In the genomic region with DNA sequence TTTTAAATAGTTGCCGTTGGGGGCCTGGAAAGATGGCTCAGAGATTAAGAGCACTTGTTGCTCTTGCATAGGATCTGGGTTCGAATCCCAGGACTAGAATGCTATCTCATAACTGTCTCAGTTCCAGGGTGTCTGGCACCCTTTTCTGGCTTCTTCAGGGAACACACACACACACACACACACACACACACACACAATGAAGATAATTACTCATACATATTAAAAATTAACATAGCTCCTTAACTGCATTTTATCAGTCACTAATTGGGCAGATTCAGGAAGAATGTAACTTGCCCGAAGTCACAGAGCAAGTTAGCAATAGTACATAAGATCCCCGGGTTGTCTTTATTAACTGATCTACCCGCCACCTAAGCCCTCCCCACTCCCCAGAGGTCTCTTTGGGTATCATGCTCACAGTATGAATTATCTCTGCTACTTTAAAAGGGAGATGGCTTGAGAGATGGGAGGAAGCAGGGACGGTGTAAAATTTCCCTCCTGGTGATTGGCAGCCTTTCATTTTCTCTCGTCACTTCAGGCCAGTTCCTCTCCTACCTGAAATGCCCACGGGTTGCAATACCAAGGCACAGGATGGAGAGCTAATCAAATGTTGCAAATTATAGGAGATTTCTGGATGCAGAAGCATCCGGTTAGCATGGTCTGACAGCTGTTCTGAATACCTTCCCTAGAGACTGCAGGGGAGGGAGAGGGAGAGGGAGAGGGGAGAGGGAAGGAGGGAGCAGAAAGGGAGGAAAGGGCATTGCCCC, we compare ENCODE assay signal across 10 mouse cellular contexts.
DNase-seq lines count a peak whose midpoint lies in the region; ATAC-seq and TF ChIP-seq lines count a peak whose summit lies in the region.
"Had no signal": no experiment of that assay in that cellular context is flagged by ENCODE, and none has a peak within 500 bp of the region (broad histone marks: within the 10 kb centered on the region; RNA-seq: fewer than 3 reads in every experiment).

No protein-coding gene starts in this region.

- no peak for TF ChIP-seq CTCF in midbrain, postnatal 0 days (IDR thresholded peaks at IDR 0.05)

- peaks cover 22% of the 10 kb centered on the region for H3K4me1 ChIP-seq in kidney, embryonic 14.5 days (ENCODE audit: control insufficient read depth, insufficient read depth, low read length)
- peaks cover 43% of the 10 kb centered on the region for H3K4me1 ChIP-seq in hindbrain, embryonic 10.5 days (replicated peaks)
- peaks cover 4% of the 10 kb centered on the region; the same call in 1 of the 2 replicates for H3K4me1 ChIP-seq in midbrain, postnatal 0 days (ENCODE audit: insufficient read depth, low read length)

- 38% methylated on average over 9 of the region's 9 CpGs for WGBS in kidney, embryonic 14.5 days
- WGBS in hindbrain, embryonic 10.5 days, result 42% methylated on average over 9 of the region's 9 CpGs
- WGBS in midbrain, postnatal 0 days, result 34% methylated on average over 9 of the region's 9 CpGs

- no peak for DNase-seq in kidney, adult 11 months
- DNase-seq in cerebellum, postnatal 10 days, result peak; percentile 70 to 76
- DNase-seq in hindbrain, embryonic 10.5 days (ENCODE audit: low spot score), result no peak
- DNase-seq in midbrain, postnatal 0 days (ENCODE audit: low spot score), result peak; percentile 58
- DNase-seq in right cerebral cortex, postnatal 25 days, result no peak
- DNase-seq: heart, postnatal 36 days; thymus, adult 18-20 months had no signal

- H3K9ac ChIP-seq in kidney, embryonic 14.5 days (ENCODE audit: low read depth, low read length), result no peak overlapping the region
- no peak overlapping the region for H3K9ac ChIP-seq in midbrain, postnatal 0 days (replicated peaks; ENCODE audit: low read length, poor library complexity, severe bottlenecking)
- H3K9ac ChIP-seq: limb, embryonic 13.5 days had no signal

- no peak overlapping the region for H3K27ac ChIP-seq in kidney, embryonic 14.5 days (ENCODE audit: low read depth, low read length)
- peak overlapping the region; percentile 24; the same call in 1 of the 2 replicates for H3K27ac ChIP-seq in hindbrain, embryonic 10.5 days
- no peak overlapping the region for H3K27ac ChIP-seq in midbrain, postnatal 0 days (ENCODE audit: low read depth, low read length)
- H3K27ac ChIP-seq: limb, embryonic 13.5 days had no signal

- no peak overlapping the region for H3K4me3 ChIP-seq in kidney, embryonic 14.5 days (ENCODE audit: low read length)
- H3K4me3 ChIP-seq in hindbrain, embryonic 10.5 days, result no peak overlapping the region
- no peak overlapping the region for H3K4me3 ChIP-seq in midbrain, postnatal 0 days (ENCODE audit: low read depth, low read length)
- H3K4me3 ChIP-seq: limb, embryonic 13.5 days had no signal

- no peaks in the 10 kb centered on the region for H3K27me3 ChIP-seq in kidney, embryonic 14.5 days (ENCODE audit: control insufficient read depth, insufficient read depth, low read length)
- H3K27me3 ChIP-seq in hindbrain, embryonic 10.5 days (ENCODE audit: insufficient read depth, poor library complexity, severe bottlenecking), result peaks cover 64% of the 10 kb centered on the region
- no peaks in the 10 kb centered on the region for H3K27me3 ChIP-seq in midbrain, postnatal 0 days (ENCODE audit: insufficient read depth, low read length)
- H3K27me3 ChIP-seq: limb, embryonic 13.5 days had no signal

- no peaks in the 10 kb centered on the region for H3K9me3 ChIP-seq in kidney, embryonic 14.5 days (ENCODE audit: control insufficient read depth, low read length)
- no peaks in the 10 kb centered on the region for H3K9me3 ChIP-seq in hindbrain, embryonic 10.5 days
- no peaks in the 10 kb centered on the region for H3K9me3 ChIP-seq in midbrain, postnatal 0 days (ENCODE audit: low read length)
- H3K9me3 ChIP-seq: limb, embryonic 13.5 days had no signal

- no peaks in the 10 kb centered on the region for H3K36me3 ChIP-seq in kidney, embryonic 14.5 days (ENCODE audit: control insufficient read depth, insufficient read depth, low read length)
- H3K36me3 ChIP-seq in hindbrain, embryonic 10.5 days, result no peaks in the 10 kb centered on the region
- no peaks in the 10 kb centered on the region for H3K36me3 ChIP-seq in midbrain, postnatal 0 days (ENCODE audit: insufficient read depth, low read length)
- H3K36me3 ChIP-seq: limb, embryonic 13.5 days had no signal

- H3K4me2 ChIP-seq in kidney, embryonic 14.5 days (replicated peaks; ENCODE audit: low read depth, low read length), result no peak overlapping the region
- H3K4me2 ChIP-seq in midbrain, postnatal 0 days (ENCODE audit: low read depth, low read length, poor library complexity, severe bottlenecking), result no peak overlapping the region
- H3K4me2 ChIP-seq: limb, embryonic 13.5 days had no signal

- ATAC-seq in kidney, embryonic 14.5 days (ENCODE audit: low FRiP score, low TSS enrichment), result 0 out of 2 replicates have a peak, but pooled peaks have one; percentile 16
- no peak for ATAC-seq in midbrain, postnatal 0 days (ENCODE audit: low FRiP score)
- ATAC-seq in erythroblast, adult 5-6 weeks (replicated peaks; ENCODE audit: low FRiP score, poor library complexity, severe bottlenecking), result no peak

Comparison
In these comparisons a context has a peak if more than half of its experiments do, and no peak if none do; other contexts are left out.
1. DNase-seq: peak in cerebellum, postnatal 10 days (2 of 2) and midbrain, postnatal 0 days (single experiment); none in kidney, adult 11 months (single experiment), hindbrain, embryonic 10.5 days (single experiment) and right cerebral cortex, postnatal 25 days (single experiment).